Mouse (Mus musculus): ENCODE measurements around the gene Neil1. TPM values are rescaled to one million over a fixed set of nuclear protein-coding genes. Genes with fewer than 3 reads are reported as not detected.

Neil1 gene
- polyA plus RNA-seq, 1 experiment from 2014 or later = 7.0 TPM

DNA sequence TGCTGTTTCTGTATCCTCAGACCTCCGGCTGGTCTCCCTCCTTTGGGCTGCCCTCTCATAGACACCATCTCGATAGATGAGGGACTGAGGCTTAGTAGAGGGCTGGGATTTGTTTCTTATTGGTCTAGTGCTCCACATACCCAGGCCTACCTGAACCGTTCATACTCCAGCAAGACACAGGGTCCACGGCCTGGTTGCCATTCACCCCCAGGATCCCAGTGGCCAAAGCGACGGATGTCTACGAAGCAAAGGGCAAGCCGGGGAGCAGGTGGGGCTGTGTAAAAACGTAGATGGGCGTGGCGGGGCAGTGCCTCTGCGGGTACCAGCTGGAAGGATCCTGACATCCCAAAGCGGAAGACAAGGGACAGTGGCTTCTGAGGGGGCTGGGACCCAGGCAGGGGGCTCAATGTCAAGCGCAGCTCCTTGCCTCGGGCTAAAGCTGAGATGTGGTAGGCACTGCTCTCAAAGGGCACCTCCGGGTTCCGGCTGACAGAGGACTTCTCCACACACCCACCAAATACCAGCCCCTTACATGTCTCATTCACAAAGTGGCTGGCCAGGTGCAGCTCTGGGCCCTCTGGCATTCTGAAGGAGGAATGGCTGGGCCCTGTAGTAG lies 1.5 kb downstream of the Neil1 start:
- H3K9me3 ChIP-seq (ENCODE audit: control insufficient read depth, low read depth, low read length) = no peaks in the 10 kb centered on the region
- peaks cover 6% of the 10 kb centered on the region; the same call in 1 of the 2 replicates for H3K4me1 ChIP-seq (ENCODE audit: control insufficient read depth, insufficient read depth, low read length)
- WGBS = 81% methylated on average over 17 of the region's 17 CpGs
- no peak overlapping the region for H3K9ac ChIP-seq (replicated peaks; ENCODE audit: low read depth, low read length)
- no peaks in the 10 kb centered on the region for H3K27me3 ChIP-seq (ENCODE audit: control insufficient read depth, insufficient read depth, low read length)
- no peak overlapping the region for H3K27ac ChIP-seq (ENCODE audit: low read length)
- H3K4me2 ChIP-seq (replicated peaks; ENCODE audit: low read depth, low read length) = peak overlapping the region; percentile 69
- H3K36me3 ChIP-seq (ENCODE audit: control insufficient read depth, insufficient read depth, low read length) = peaks cover 13% of the 10 kb centered on the region; the same call in 1 of the 2 replicates
- 0 out of 2 replicates have a peak overlapping the region, but pooled peaks have one; percentile 45 for H3K4me3 ChIP-seq (ENCODE audit: low read depth, low read length)
- ATAC-seq (ENCODE audit: insufficient number of reproducible peaks, insufficient read depth, low FRiP score, low read depth) = no peak

DNA sequence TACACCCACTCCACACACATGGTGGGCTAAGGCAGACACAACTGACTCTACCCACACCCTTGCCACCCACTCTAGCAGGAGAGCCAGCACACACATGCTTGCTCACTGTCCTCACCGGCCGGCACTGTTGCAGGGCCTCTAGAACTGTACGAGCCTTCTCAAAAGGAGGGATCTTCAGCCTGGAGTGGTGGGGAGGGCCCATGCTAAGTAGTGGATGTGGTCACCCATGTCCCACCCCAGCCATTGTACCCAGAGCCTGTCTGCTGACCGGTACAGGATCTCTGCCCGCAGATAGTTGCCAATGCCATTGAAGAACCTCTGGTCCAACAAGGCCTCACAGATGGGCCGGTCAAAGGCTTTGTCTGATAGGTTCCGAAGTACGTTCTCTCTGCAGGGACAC lies 3.3 kb downstream of the Neil1 start:
- peaks cover 6% of the 10 kb centered on the region; the same call in 1 of the 2 replicates for H3K4me1 ChIP-seq (ENCODE audit: control insufficient read depth, insufficient read depth, low read length)
- 92% methylated on average over 8 of the region's 8 CpGs for WGBS
- no peak overlapping the region for H3K9ac ChIP-seq (replicated peaks; ENCODE audit: low read depth, low read length)
- no peaks in the 10 kb centered on the region for H3K9me3 ChIP-seq (ENCODE audit: control insufficient read depth, low read depth, low read length)
- H3K27ac ChIP-seq (ENCODE audit: low read length) = no peak overlapping the region
- no peaks in the 10 kb centered on the region for H3K27me3 ChIP-seq (ENCODE audit: control insufficient read depth, insufficient read depth, low read length)
- no peak overlapping the region for H3K4me2 ChIP-seq (replicated peaks; ENCODE audit: low read depth, low read length)
- H3K4me3 ChIP-seq (ENCODE audit: low read depth, low read length) = no peak overlapping the region
- H3K36me3 ChIP-seq (ENCODE audit: control insufficient read depth, insufficient read depth, low read length) = peaks cover 30% of the 10 kb centered on the region
- no peak for ATAC-seq (ENCODE audit: insufficient number of reproducible peaks, insufficient read depth, low FRiP score, low read depth)

DNA sequence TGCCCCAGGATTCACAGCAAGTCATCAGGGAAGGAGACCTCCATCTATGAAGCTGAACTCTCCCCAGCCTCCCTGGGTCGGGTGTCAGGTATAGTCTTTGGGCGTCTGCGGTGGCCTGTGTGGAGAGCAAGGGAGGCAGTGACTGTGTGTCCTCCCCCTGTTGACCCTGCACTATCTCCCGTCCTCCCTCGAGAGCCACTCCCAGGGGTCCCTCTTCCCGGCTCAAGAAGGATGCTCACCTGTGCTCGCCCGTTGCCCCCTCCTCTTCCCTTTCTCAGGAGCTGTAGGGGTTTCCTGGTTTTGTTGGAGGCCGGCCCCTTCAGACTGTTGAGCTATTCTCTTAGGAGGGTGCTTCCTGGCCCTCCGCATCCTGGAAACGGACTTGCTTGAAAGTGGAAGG lies 4.9 kb downstream of the Neil1 start:
- Histone ChIP-seq H3K4me3 (ENCODE audit: low read depth, low read length) (no peak overlapping the region), H3K27me3 (ENCODE audit: control insufficient read depth, insufficient read depth, low read length) (no peaks in the 10 kb centered on the region), H3K4me2 (replicated peaks; ENCODE audit: low read depth, low read length) (no peak overlapping the region), H3K9me3 (ENCODE audit: control insufficient read depth, low read depth, low read length) (no peaks in the 10 kb centered on the region), H3K36me3 (ENCODE audit: control insufficient read depth, insufficient read depth, low read length) (peaks cover 38% of the 10 kb centered on the region), H3K9ac (replicated peaks; ENCODE audit: low read depth, low read length) (no peak overlapping the region), H3K4me1 (ENCODE audit: control insufficient read depth, insufficient read depth, low read length) (peaks cover 6% of the 10 kb centered on the region; the same call in 1 of the 2 replicates), H3K27ac (ENCODE audit: low read length) (no peak overlapping the region)
- ATAC-seq (ENCODE audit: insufficient number of reproducible peaks, insufficient read depth, low FRiP score, low read depth) = no peak
- 77% methylated on average over 11 of the region's 11 CpGs for WGBS

DNA sequence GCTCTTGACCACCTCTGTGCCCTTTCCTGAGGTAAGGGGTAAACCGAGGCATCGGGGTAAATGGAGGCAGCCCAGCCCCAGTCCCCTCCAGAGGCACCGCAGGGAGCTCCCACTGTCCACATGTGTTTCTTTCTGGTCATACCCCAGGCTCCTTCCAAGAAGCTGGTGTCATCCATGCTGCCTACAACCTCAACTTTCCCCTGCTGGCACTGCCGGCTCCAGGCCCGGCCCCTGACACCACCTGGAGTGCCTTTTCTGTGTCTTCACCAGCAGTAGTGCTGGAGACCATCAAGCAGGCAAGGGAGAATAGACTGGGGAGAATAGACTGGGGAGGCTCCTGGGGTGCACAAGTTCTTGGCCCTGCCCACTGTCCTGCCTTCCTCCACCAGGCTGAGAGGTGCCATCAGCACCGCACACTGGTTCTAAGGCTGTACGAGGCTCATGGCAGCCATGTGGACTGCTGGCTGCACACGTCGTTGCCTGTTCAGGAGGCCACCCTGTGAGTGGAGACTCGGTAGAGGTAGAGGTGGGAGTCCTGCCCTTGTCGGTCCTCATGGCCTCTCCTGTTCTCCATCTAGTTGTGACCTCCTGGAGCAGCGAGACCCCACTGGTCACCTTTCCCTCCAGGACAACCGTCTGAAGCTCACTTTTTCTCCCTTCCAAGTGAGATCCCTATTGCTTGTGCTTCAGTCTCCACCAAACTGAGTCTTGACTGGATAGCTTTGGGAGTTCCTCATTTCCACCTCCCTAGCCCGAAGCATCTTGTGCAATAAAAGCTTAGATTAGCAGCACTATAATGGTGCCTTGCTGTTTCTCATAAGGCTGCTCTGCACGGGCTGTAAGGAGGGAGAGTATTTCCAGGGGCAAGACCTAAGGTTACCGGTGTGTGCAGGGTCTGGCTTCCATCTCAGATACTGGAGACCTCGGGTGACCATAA lies 6.4 kb downstream of the Neil1 start:
- H3K9me3 ChIP-seq (ENCODE audit: control insufficient read depth, low read depth, low read length) = no peaks in the 10 kb centered on the region
- 88% methylated on average over 17 of the region's 17 CpGs for WGBS
- H3K27me3 ChIP-seq (ENCODE audit: control insufficient read depth, insufficient read depth, low read length) = no peaks in the 10 kb centered on the region
- H3K4me2 ChIP-seq (replicated peaks; ENCODE audit: low read depth, low read length) = no peak overlapping the region
- no peak overlapping the region for H3K4me3 ChIP-seq (ENCODE audit: low read depth, low read length)
- H3K9ac ChIP-seq (replicated peaks; ENCODE audit: low read depth, low read length) = no peak overlapping the region
- no peak overlapping the region for H3K27ac ChIP-seq (ENCODE audit: low read length)
- no peak for ATAC-seq (ENCODE audit: insufficient number of reproducible peaks, insufficient read depth, low FRiP score, low read depth)
- no peaks in the 10 kb centered on the region for H3K4me1 ChIP-seq (ENCODE audit: control insufficient read depth, insufficient read depth, low read length)
- peaks cover 49% of the 10 kb centered on the region for H3K36me3 ChIP-seq (ENCODE audit: control insufficient read depth, insufficient read depth, low read length)

DNA sequence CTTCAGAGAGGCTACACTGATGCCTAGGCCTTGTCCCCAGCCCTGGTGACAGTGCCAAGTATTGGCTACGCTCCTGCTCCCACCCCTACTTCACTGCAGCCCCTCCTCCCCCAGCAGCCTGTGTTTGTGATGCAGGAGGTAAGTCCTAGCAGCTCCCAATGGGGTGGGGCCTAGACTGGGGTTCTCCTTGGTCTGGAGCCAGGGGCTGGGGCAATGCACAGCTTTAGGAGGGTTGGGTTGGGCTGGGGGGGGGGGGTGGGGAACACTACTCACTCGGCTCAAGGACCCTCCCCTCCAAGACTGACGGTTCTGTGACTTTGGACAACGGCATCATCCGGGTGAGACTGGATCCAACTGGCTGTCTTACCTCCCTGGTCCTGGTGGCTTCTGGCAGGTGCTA lies 8.5 kb downstream of the Neil1 start:
- H3K4me2 ChIP-seq (replicated peaks; ENCODE audit: low read depth, low read length) = no peak overlapping the region
- H3K4me3 ChIP-seq (ENCODE audit: low read depth, low read length) = no peak overlapping the region
- H3K36me3 ChIP-seq (ENCODE audit: control insufficient read depth, insufficient read depth, low read length) = peaks cover 58% of the 10 kb centered on the region
- H3K9me3 ChIP-seq (ENCODE audit: control insufficient read depth, low read depth, low read length) = no peaks in the 10 kb centered on the region
- ATAC-seq (ENCODE audit: insufficient number of reproducible peaks, insufficient read depth, low FRiP score, low read depth) = no peak
- no peaks in the 10 kb centered on the region for H3K4me1 ChIP-seq (ENCODE audit: control insufficient read depth, insufficient read depth, low read length)
- no peak overlapping the region for H3K9ac ChIP-seq (replicated peaks; ENCODE audit: low read depth, low read length)
- H3K27me3 ChIP-seq (ENCODE audit: control insufficient read depth, insufficient read depth, low read length) = no peaks in the 10 kb centered on the region
- 87% methylated on average over 5 of the region's 5 CpGs for WGBS
- H3K27ac ChIP-seq (ENCODE audit: low read length) = no peak overlapping the region

DNA sequence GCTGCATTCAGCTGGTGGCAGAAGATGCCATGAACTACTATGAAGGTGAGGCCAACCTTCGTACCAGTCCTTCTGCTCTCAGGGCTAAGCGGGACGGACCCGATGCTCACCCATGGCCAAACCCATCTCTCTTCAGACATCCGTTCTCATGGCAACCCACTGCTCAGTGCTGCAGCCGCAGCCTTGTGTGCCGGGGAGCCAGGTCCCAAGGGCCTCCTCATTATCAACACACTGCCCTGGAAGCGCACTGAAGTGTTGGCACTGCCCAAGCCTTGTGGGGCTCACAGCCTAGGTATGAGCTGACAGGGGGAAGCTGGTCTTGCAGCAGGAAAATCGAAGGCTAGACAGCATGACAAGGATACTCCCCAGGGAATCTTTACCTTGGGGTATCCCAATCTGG lies 9.0 kb downstream of the Neil1 start:
- no peak for ATAC-seq (ENCODE audit: insufficient number of reproducible peaks, insufficient read depth, low FRiP score, low read depth)
- H3K27ac ChIP-seq (ENCODE audit: low read length) = no peak overlapping the region
- H3K36me3 ChIP-seq (ENCODE audit: control insufficient read depth, insufficient read depth, low read length) = peaks cover 58% of the 10 kb centered on the region

DNA sequence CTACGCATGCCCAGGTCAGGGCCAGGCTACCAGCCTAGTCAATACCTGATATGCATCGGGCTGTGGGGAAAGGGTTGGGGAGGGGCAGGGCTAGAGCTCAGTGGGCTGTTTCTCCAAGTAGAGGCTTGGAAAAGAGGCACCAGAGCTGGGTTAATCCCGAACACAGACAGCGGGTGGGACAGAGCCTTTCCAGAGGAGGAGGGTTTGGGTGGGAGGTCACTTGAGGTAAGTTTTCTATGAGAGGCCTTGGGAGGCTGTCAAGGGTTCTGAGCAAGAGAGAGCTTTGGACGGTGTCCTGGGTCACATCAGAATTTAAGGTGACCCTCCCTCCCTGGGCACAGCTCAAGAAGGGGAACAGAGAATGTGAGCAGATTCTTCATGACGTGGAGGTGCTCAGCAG lies 9.6 kb downstream of the Neil1 start:
- Histone ChIP-seq H3K27me3 (ENCODE audit: control insufficient read depth, insufficient read depth, low read length) (no peaks in the 10 kb centered on the region), H3K9ac (replicated peaks; ENCODE audit: low read depth, low read length) (no peak overlapping the region), H3K27ac (ENCODE audit: low read length) (no peak overlapping the region), H3K9me3 (ENCODE audit: control insufficient read depth, low read depth, low read length) (no peaks in the 10 kb centered on the region), H3K36me3 (ENCODE audit: control insufficient read depth, insufficient read depth, low read length) (peaks cover 57% of the 10 kb centered on the region), H3K4me1 (ENCODE audit: control insufficient read depth, insufficient read depth, low read length) (no peaks in the 10 kb centered on the region), H3K4me3 (ENCODE audit: low read depth, low read length) (no peak overlapping the region), H3K4me2 (replicated peaks; ENCODE audit: low read depth, low read length) (no peak overlapping the region)
- WGBS = 89% methylated on average over 6 of the region's 6 CpGs
- ATAC-seq (ENCODE audit: insufficient number of reproducible peaks, insufficient read depth, low FRiP score, low read depth) = no peak

More for the DNA sequence above, 9.0 kb downstream of the Neil1 start:
- Histone ChIP-seq H3K27me3 (ENCODE audit: control insufficient read depth, insufficient read depth, low read length) (no peaks in the 10 kb centered on the region), H3K4me3 (ENCODE audit: low read depth, low read length) (no peak overlapping the region), H3K9me3 (ENCODE audit: control insufficient read depth, low read depth, low read length) (no peaks in the 10 kb centered on the region), H3K4me1 (ENCODE audit: control insufficient read depth, insufficient read depth, low read length) (no peaks in the 10 kb centered on the region), H3K9ac (replicated peaks; ENCODE audit: low read depth, low read length) (no peak overlapping the region), H3K4me2 (replicated peaks; ENCODE audit: low read depth, low read length) (no peak overlapping the region)
- WGBS = 95% methylated on average over 9 of the region's 9 CpGs

DNA sequence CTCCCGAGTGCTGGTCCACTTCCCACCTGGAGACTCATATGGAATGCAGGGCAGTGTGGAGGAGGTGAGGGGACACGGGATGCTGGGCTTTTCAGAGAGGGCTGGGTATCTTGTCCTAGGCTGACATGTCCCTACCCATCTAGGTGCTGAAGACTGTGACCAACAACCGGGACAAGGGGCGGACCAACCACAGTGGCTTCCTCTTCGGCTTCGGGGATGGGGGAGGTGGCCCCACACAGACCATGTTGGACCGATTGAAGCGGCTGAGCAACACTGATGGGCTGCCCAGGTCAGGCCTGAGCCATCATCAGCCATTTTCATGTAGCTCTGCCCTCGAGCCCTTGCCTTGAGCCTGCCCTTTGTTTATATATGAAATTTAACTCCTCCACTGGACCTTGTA lies 10.3 kb downstream of the Neil1 start:
- no peak overlapping the region for H3K9ac ChIP-seq (replicated peaks; ENCODE audit: low read depth, low read length)
- H3K36me3 ChIP-seq (ENCODE audit: control insufficient read depth, insufficient read depth, low read length) = peaks cover 53% of the 10 kb centered on the region
- H3K27me3 ChIP-seq (ENCODE audit: control insufficient read depth, insufficient read depth, low read length) = no peaks in the 10 kb centered on the region
- WGBS = 79% methylated on average over 9 of the region's 9 CpGs
- ATAC-seq (ENCODE audit: insufficient number of reproducible peaks, insufficient read depth, low FRiP score, low read depth) = no peak
- H3K9me3 ChIP-seq (ENCODE audit: control insufficient read depth, low read depth, low read length) = no peaks in the 10 kb centered on the region
- H3K27ac ChIP-seq (ENCODE audit: low read length) = no peak overlapping the region
- H3K4me2 ChIP-seq (replicated peaks; ENCODE audit: low read depth, low read length) = no peak overlapping the region
- no peak overlapping the region for H3K4me3 ChIP-seq (ENCODE audit: low read depth, low read length)
- H3K4me1 ChIP-seq (ENCODE audit: control insufficient read depth, insufficient read depth, low read length) = no peaks in the 10 kb centered on the region
